Mouse (Mus musculus): ENCODE results near the gene Adora3. TPM values are rescaled to one million over a fixed set of nuclear protein-coding genes. Genes with fewer than 3 reads are reported as not detected.

Adora3 gene
- polyA plus RNA-seq, 1 experiment from 2014 or later, result 0.15 TPM

DNA sequence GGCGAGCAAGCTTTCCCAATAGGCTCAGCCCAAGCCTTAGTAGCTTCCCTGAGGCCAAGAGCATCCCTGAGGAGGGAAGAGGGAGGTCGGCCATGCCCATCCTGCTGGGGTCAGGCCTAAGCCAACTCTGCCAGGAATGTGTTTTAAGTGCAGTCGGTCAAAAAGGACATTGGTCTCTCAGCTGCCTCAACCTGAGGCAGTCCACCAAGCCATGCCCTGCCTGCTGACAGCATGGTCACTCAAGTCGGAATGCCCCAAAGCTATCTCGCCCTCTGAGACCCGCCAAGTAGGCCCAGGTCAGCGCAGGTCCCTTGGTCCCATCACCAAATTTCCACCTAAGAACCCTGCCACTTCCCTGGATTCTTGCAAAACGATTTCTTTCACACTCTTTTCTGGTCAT, 8.1 kb downstream of the Adora3 start:
- 85% methylated on average over 8 of the region's 8 CpGs for WGBS
- Histone ChIP-seq H3K4me2 (no peak overlapping the region), H3K27ac (no peak overlapping the region), H3K9me3 (no peaks in the 10 kb centered on the region), H3K36me3 (replicated peaks) (no peaks in the 10 kb centered on the region), H3K4me1 (no peaks in the 10 kb centered on the region), H3K9ac (no peak overlapping the region), H3K4me3 (replicated peaks) (no peak overlapping the region), H3K27me3 (no peaks in the 10 kb centered on the region)
- ATAC-seq (ENCODE audit: low FRiP score), result no peak

DNA sequence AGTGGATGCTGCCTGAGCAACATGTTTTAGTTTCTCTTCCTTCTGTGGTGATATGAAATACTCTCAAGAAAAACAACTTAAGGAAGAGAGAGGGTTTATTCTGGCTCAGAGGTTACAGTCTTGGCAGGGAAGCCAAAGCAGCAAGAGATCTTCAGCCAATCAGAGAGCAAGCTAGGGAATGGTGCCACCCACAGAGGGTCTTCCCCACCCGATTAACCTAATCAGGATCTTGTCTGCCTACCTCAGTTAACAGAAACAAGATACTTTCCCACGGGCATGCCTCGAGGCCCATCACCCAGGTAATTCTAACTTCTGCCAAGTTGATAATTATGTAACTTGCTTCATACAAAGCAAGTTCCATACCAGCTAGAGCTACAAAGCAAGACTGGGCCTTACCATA, 9.8 kb downstream of the Adora3 start:
- Histone ChIP-seq H3K4me2 (no peak overlapping the region), H3K9ac (no peak overlapping the region), H3K36me3 (replicated peaks) (no peaks in the 10 kb centered on the region), H3K4me3 (replicated peaks) (no peak overlapping the region), H3K9me3 (no peaks in the 10 kb centered on the region), H3K27me3 (no peaks in the 10 kb centered on the region), H3K4me1 (no peaks in the 10 kb centered on the region), H3K27ac (no peak overlapping the region)
- no peak for ATAC-seq (ENCODE audit: low FRiP score)
- 80% methylated on average over 3 of the region's 3 CpGs for WGBS

DNA sequence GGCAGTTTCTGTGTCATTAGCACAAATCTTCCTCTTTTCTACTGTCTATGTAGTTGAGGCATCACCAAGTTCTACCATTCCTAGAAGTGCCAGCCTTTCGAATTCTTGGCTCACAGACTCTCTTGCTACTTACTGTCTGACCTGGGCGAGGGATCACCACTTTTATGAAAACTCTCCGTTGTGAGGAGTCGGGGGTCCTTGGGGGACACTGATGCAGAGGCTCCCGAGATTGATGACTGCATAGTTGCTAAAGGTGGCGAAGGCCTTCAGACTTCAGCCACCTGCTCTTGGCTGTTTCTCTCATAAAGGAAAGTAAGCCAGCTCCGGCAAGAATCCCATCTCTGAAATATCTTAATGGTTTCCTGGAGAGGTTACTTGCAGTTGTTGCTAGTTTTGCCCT, 11.4 kb downstream of the Adora3 start:
- ATAC-seq (ENCODE audit: low FRiP score), result no peak
- H3K9me3 ChIP-seq, result no peaks in the 10 kb centered on the region

DNA sequence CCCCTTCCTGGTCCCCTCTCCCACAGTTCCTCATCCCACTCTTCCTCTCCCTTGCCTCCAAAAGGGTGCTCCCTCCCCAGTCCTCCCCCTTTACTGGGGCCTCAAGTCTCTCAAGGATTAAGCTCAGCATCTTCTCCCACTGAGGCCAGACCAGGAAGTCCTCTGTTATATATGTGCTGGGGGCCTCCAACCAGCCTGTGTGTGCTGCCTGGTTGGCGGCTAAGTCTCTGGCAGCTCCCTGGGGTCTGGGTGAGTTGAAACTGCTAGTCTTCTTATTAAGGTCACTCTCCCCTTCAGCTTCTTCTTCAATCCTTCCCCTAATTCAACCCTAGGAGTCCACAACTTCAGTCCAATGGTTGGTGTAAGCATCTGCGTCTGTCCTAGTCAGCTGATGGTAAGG, 12.5 kb downstream of the Adora3 start:
- no peak for ATAC-seq (ENCODE audit: low FRiP score)
- H3K4me1 ChIP-seq, result no peaks in the 10 kb centered on the region
- H3K4me2 ChIP-seq, result no peak overlapping the region
- no peaks in the 10 kb centered on the region for H3K36me3 ChIP-seq (replicated peaks)
- no peak overlapping the region for H3K4me3 ChIP-seq (replicated peaks)
- H3K9me3 ChIP-seq, result no peaks in the 10 kb centered on the region
- WGBS, result 84% methylated on average over 2 of the region's 2 CpGs
- H3K27me3 ChIP-seq, result no peaks in the 10 kb centered on the region
- no peak overlapping the region for H3K9ac ChIP-seq
- H3K27ac ChIP-seq, result no peak overlapping the region

More for the DNA sequence above, 11.4 kb downstream of the Adora3 start:
- Histone ChIP-seq H3K4me2 (no peak overlapping the region), H3K27ac (no peak overlapping the region), H3K9ac (no peak overlapping the region), H3K4me3 (replicated peaks) (no peak overlapping the region), H3K27me3 (no peaks in the 10 kb centered on the region), H3K4me1 (no peaks in the 10 kb centered on the region), H3K36me3 (replicated peaks) (no peaks in the 10 kb centered on the region)
- 92% methylated on average over 7 of the region's 7 CpGs for WGBS

- H3K27ac ChIP-seq, result no peak overlapping the region
- H3K27me3 ChIP-seq, result no peaks in the 10 kb centered on the region
- ATAC-seq (ENCODE audit: low FRiP score), result no peak
- WGBS, result 84% methylated on average over 3 of the region's 3 CpGs
- H3K4me1 ChIP-seq, result no peaks in the 10 kb centered on the region
- H3K36me3 ChIP-seq (replicated peaks), result no peaks in the 10 kb centered on the region
- H3K4me2 ChIP-seq, result no peak overlapping the region
- no peak overlapping the region for H3K4me3 ChIP-seq (replicated peaks)
- H3K9ac ChIP-seq, result no peak overlapping the region
- H3K9me3 ChIP-seq, result no peaks in the 10 kb centered on the region
Observed at GRCm38 (mm10) chr3:105888961-105889360, 18.3 kb downstream of the Adora3 start.

DNA sequence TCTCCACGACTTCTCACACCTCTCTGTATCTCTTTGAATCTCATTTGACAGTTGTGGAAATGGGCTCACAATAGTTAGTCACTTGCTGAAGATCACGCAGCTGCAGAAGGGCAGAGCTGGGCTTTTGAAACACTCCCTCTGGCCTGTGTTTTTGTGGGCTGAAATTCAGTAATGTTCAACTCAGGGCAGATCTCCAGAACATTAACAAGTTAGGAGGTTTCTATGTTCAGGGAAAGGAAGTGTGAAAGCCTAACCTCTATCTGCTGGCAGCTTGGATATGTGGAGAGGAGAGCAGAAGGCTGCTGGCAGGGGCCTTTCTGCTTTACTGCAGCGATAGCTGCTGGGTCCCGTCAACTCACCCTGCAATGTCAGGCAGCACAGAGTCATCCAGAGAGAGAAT, 19.6 kb downstream of the Adora3 start:
- 81% methylated on average over 4 of the region's 4 CpGs for WGBS
- no peak for ATAC-seq (ENCODE audit: low FRiP score)

DNA sequence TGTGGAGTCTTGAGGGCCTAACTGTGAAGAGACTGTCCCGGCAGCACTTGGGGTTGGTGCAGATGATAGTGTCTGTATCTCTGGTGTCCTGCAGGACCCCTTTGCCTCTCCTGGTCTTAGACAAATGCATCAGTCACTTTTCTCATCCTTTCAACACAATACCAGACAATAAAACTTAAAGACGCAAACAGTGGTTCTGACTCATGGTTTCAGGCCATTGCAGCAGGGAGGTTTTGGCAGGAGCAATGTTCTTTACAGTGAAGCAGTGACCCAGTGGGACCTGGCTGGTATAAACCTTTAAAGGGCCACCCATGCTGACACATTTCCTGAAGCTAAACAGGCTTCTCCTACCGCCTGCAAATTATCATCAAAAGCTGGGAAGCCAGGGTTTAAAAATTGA, 20.5 kb downstream of the Adora3 start:
- Histone ChIP-seq H3K36me3 (replicated peaks) (no peaks in the 10 kb centered on the region), H3K27me3 (no peaks in the 10 kb centered on the region), H3K4me2 (no peak overlapping the region), H3K9ac (no peak overlapping the region), H3K9me3 (no peaks in the 10 kb centered on the region), H3K27ac (no peak overlapping the region), H3K4me1 (peaks cover 6% of the 10 kb centered on the region; the same call in 1 of the 2 replicates), H3K4me3 (replicated peaks) (no peak overlapping the region)
- no peak for ATAC-seq (ENCODE audit: low FRiP score)
- 84% methylated on average over 3 of the region's 3 CpGs for WGBS

More for the DNA sequence above, 19.6 kb downstream of the Adora3 start:
- no peak overlapping the region for H3K9ac ChIP-seq
- no peak overlapping the region for H3K4me3 ChIP-seq (replicated peaks)
- no peaks in the 10 kb centered on the region for H3K36me3 ChIP-seq (replicated peaks)
- no peak overlapping the region for H3K4me2 ChIP-seq
- H3K27ac ChIP-seq, result no peak overlapping the region
- peaks cover 3% of the 10 kb centered on the region; the same call in 1 of the 2 replicates for H3K4me1 ChIP-seq
- no peaks in the 10 kb centered on the region for H3K9me3 ChIP-seq
- H3K27me3 ChIP-seq, result no peaks in the 10 kb centered on the region

- 86% methylated on average over 10 of the region's 10 CpGs for WGBS
- Histone ChIP-seq H3K4me1 (peaks cover 6% of the 10 kb centered on the region; the same call in 1 of the 2 replicates), H3K4me2 (no peak overlapping the region), H3K4me3 (replicated peaks) (no peak overlapping the region), H3K9ac (no peak overlapping the region), H3K27me3 (no peaks in the 10 kb centered on the region), H3K9me3 (no peaks in the 10 kb centered on the region), H3K27ac (no peak overlapping the region), H3K36me3 (replicated peaks) (no peaks in the 10 kb centered on the region)
- no peak for ATAC-seq (ENCODE audit: low FRiP score)
Observed at GRCm38 (mm10) chr3:105891760-105892571, 21.3 kb downstream of the Adora3 start.

DNA sequence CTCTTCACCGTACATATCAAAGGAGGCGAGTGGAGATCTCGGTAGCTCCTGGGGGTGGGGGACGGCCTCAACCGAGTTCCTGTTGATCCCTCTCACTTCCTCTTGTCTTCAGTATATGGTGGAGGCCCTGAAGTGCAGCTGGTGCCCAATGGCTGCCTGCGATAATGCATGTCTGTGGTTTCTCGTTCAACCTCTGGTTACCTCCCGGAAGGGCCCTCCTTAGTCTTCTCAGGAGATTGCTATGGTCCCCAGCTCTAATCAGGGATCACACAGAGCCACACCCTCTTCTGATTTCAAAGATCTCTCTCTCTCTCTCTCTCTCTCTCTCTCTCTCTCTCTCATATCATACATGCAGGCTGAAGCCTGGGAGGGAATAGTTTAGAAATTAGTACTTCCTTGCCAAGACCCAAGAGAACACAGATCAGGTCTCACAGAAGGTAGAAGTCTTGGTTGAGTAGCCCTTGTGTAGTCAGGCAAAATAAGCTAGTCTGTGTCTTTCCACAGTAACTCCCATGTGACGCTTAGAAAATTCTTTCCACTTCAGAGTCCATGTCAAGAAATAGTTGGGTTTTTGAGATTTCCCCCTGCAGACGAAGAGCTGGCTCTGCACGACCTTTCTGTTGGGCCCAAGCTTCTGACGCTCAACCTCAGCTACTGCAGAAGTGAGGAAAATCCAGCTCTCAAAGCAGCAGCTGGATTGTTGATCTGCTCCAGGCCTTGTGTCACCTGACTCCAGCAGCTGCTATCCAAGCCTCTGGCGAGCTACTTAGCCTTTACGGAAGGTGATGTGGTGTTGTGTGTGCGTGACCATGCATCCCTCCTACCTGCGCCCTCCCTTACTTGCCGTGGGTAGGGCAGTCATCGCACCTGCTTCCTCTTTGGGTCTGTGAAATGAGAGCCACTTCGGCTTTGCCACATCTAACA, 22.2 kb downstream of the Adora3 start:
- no peaks in the 10 kb centered on the region for H3K9me3 ChIP-seq
- H3K27ac ChIP-seq, result no peak overlapping the region
- no peaks in the 10 kb centered on the region for H3K36me3 ChIP-seq (replicated peaks)
- H3K4me3 ChIP-seq (replicated peaks), result no peak overlapping the region
- WGBS, result 88% methylated on average over 19 of the region's 19 CpGs
- ATAC-seq (ENCODE audit: low FRiP score), result no peak
- H3K4me2 ChIP-seq, result no peak overlapping the region
- 0 out of 2 replicates have a peak, but pooled peaks cover 3% of the 10 kb centered on the region for H3K27me3 ChIP-seq
- H3K4me1 ChIP-seq, result peaks cover 6% of the 10 kb centered on the region; the same call in 1 of the 2 replicates
- H3K9ac ChIP-seq, result no peak overlapping the region

- Histone ChIP-seq H3K9ac (no peak overlapping the region), H3K36me3 (replicated peaks) (no peaks in the 10 kb centered on the region), H3K4me1 (peaks cover 6% of the 10 kb centered on the region; the same call in 1 of the 2 replicates), H3K4me2 (no peak overlapping the region), H3K27ac (no peak overlapping the region), H3K9me3 (no peaks in the 10 kb centered on the region), H3K4me3 (replicated peaks) (no peak overlapping the region), H3K27me3 (0 out of 2 replicates have a peak, but pooled peaks cover 3% of the 10 kb centered on the region)
- 79% methylated on average over 6 of the region's 6 CpGs for WGBS
- ATAC-seq (ENCODE audit: low FRiP score), result no peak
Observed at GRCm38 (mm10) chr3:105893941-105894391, 23.3 kb downstream of the Adora3 start.

DNA sequence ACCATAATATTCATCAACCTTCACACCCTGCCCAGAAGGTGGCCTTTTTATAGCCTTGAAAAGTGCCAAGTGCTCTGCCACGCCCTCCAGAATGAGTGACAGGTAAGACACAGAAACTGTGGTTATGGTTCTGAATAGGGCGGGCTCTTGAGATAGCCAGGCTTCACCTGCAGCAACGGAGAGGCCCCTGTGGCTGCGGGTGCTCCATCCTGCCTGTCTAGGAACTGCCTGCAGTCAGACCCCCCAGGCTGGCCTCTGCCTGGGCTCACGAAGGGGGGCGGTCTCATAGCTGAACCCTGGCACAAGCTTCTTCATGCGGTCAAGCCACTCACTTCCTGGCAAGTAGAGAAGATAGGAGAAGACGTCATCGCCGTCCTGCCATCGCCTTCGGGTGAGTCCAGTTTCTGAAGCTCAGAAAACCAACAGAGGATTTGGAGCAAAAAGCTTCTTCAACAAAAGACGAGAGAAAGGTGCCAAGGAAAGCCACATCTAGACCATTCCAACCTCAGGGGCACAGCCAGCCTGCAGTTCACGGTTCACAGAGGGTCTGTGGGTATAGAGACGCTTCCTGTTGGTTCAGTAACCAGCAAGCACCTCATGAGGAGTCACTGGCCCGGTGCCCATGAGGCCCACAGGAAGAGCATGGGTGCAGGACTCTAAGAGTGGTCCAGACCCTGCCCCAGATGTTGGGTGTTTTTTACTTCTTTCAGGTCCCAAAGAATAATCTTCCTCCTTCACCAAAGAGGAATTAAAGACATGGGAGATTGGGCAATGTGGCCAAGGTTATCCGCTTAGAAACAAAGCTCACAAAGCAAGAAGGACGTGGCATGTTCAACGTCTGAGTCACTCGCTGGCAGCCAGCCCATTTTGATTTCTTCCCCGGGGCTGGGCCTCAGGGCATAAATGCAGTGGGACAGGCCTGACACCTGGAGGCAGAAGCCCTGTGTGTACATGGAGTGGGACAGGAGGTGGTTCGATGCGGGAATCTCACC, 24.2 kb downstream of the Adora3 start:
- WGBS, result 83% methylated on average over 23 of the region's 23 CpGs
- no peak overlapping the region for H3K4me2 ChIP-seq
- H3K4me1 ChIP-seq, result peaks cover 9% of the 10 kb centered on the region; the same call in 1 of the 2 replicates
- H3K36me3 ChIP-seq (replicated peaks), result no peaks in the 10 kb centered on the region
- no peak for ATAC-seq (ENCODE audit: low FRiP score)
- no peak overlapping the region for H3K9ac ChIP-seq
- no peak overlapping the region for H3K4me3 ChIP-seq (replicated peaks)
- H3K27me3 ChIP-seq, result 0 out of 2 replicates have a peak, but pooled peaks cover 3% of the 10 kb centered on the region
- no peak overlapping the region for H3K27ac ChIP-seq
- no peaks in the 10 kb centered on the region for H3K9me3 ChIP-seq
